Mouse (Mus musculus): ENCODE measurements around the gene Hint2.

DNA sequence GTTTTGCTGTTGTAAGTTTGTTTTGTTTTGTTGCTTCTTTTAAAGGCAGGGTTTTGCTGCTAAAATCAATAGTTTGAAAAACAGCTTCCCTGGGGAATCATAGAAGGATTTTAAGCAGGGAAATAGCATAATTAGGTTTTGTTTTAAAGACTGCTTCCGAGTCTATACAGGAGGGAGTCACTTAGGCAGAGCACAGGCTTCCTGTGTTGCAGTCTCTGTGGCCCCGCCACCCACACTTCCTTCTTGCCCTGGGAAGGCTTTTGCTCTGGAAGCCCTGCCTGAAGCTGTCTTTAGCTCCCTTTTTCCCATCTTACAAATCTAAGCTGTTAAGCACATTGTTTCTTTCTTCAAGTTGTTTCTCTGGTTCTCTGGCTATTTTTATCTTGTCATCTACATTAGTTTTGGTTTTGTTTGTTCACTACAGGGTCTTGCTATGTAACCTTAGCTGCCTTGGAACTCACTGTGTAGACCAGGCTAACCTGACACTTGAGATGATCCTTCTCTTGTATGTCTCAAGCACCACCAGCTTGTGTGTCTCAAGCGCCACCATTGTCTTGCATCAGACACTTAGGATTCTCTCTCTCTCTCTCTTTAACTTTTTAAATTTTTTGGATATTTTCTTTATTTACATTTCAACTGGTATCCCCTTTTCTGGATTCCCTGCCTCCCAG lies 43.1 kb downstream of the Hint2 start:
- TF ChIP-seq CTCF (IDR thresholded peaks at IDR 0.05; ENCODE audit: low read depth, low read length) (no peak), POLR2A (IDR thresholded peaks at IDR 0.05; ENCODE audit: insufficient read depth, low read length) (no peak), EP300 (IDR thresholded peaks at IDR 0.05; ENCODE audit: insufficient read depth, low read depth, low read length) (no peak)
